Mouse (Mus musculus): ENCODE data around the gene Med25.
A peak's percentile ranks its signal among the peaks of the same experiment; 100 is the strongest.

Med25 gene

DNA sequence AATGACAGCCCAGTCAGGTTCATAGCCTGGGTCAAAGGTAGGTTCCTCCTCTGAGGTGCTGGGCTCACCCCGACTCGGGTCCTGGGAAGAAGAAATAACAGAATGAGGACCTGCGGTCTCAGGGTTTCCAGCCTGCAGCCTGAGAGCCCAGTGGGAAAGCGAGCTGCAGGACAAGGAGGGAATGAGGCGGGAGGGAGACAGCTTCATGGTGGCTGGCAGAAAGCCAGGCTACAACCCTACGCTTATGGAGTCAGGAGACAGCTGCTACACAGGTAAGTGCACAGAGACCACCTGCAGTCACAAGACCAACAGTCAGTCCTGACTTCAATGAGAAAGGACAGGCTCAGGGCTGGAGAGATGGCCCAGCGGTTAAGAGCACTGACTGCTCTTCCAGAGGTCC is 45.7 kb downstream of the Med25 start:
- DNase-seq: no peak

DNA sequence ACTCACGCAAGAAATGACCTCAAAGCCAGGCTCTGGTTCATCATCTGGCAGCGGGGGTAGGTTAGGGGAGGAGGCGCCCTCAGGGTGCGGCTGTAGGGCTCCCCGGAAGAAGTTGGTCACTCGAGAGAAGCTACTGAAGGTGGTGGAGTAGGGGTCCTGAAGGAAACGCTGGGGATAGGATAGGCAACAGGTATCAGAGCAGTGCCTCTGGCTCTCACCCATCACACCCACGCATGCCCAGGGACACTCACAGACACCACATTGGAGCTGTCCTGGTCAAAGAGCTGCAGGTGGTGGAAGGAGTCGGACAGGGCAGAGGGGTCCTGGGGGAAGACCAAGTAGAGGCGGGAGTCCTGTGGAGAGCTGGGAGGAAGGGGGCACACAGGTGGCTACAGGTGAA is 47.5 kb downstream of the Med25 start:
- no peak for DNase-seq

DNA sequence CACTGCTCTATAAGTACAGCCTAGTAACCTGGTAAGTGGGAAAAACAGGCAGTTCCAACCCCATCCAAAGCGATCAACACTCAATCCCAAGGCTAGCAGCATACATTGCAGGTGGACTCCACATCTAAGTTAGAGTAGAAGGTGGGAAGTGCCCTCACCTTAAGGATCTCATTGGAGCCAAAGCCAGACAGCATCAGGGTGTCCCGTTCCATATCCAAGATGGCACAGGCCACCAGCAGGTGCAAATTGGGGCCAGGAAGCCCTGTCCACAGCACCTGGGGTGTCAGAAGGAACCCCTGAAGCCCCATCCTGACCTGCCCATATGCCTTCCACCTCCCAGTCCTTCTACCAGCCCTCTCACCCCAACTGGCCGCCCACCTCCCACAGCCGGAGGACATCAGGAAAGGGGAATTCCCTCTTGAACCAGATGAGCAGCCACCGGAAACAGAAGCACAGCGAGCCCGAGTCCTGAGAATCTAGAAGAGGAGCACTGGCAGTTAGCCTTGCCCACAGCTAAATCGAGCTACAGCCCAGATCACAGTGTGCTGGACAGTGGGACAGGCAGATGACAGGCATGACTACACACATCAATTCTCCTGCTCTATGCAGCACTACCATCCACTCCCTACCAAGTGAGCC is 50.6 kb downstream of the Med25 start:
- DNase-seq: no peak

DNA sequence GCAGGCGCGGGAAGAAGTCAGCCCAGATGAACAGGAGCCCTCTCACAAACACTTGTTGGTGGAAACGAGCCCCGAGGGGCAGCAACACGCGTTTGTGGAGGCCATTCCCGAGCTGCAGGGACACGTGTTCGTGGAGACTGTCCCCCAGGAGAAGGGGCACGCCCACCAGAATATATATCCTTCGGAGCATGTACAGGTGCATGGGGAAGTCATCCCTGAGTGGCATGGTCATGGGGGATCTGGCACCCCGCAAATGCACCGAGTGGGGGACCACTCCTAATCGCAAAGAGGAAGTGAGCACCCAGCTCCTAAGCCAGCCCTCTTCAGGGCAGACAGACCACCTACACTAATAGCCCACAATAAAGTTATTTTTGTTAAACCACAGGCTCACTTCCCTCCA is 52.1 kb downstream of the Med25 start:
- DNase-seq: no peak

DNA sequence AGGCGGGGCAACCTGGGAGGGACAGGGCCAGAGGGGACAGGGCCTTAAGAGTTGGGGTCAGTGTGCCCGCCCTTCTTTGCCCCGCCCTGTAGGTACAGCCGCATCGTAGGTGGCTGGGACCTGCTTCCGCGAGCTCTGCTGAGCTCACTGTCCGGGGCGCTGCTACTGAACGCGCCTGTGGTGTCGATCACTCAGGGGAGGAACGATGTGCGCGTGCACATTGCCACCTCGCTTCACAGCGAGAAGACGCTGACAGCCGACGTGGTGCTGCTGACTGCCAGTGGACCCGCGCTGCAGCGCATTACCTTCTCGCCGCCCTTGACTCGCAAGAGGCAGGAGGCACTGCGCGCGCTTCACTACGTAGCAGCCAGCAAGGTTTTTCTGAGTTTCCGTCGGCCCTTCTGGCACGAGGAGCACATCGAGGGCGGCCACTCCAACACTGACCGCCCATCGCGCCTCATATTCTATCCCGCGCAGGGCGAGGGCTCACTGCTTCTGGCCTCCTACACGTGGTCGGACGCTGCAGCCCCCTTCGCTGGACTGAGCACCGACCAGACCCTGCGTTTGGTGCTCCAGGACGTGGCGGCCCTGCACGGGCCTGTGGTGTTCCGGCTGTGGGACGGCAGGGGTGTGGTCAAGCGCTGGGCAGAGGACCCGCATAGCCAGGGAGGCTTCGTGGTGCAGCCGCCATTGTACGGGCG is 52.9 kb downstream of the Med25 start:
- DNase-seq: peak; percentile 63 to 76

DNA sequence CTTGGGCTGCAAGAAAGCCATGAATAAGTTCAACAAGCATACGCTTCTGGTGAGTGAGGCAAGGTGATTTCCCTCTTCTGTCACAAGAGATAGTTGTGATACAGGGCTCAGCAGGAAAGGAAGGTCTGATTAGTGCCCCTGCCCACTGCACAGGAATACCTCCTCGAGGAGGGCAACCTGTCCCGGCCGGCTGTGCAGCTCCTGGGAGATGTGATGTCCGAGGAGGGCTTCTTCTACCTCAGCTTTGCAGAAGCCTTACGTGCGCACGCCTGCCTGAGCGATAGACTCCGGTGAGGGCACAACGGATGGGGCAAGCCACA is 53.4 kb downstream of the Med25 start:
- DNase-seq: no peak

DNA sequence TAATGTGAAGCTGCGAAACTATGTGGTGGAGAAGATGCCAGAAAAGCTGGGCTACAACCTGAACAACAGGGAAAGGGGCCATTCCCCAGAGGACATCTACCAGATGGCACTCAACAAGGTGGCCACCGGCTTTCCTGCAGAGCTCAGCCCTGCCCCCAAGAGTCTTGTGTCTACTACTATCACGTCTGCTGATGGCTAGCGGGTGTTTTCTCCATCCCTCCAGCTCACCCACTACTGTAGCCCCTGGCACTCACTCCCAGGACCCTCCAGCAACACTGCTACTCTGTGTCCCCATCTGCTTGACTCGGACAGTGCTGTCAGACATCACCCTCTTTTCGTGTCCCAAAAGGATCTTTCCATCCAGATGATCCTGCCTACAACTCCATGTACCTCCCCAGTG is 54.4 kb downstream of the Med25 start:
- no peak for DNase-seq

DNA sequence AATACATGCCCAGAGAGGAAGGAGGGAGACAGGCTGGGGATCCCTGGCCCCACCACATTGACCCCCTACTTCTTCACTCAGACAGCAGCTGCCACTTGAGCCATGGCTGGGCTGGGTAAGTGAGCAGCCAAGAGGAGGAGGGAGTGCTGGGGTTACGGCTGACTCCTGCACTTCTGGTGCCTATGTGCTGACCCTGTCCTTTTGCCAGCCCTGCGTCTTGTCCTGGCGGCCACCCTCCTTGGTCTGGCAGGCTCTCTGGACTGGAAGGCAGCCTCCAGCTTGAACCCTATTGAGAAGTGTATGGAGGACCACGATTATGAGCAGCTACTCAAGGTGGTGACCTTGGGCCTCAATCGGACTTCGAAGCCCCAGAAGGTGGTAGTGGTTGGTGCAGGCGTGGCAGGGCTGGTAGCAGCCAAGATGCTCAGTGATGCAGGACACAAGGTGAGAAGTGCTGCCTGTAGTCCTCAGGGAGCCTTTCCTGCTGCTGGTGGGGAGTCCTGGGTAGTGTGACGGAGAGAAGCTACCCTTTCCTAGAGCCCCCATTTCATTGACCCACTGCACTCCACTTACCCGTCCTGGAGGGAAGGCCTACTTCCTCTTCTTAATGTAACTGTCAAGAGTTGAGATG is 56.0 kb downstream of the Med25 start:
- DNase-seq: no peak

DNA sequence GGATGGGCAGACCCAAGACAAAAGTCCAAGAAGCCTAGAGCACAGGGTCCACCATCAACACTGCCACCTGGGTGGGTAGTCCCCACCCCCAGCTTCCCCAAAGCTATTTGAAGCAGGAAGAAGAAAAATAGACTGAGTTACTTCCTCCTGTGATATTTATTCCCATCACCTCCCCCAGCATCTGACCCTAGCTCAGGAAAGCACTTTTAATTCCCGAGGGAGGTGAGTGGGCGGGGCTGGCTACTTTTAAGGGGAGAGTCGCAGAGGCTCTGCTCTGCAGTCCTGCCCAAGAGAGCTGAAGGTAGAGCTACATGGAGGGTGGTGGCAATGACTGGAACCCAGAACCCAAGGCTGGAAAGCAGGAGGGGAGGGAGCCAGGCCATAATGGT is 56.5 kb downstream of the Med25 start:
- peak; percentile 39 to 55 for DNase-seq

DNA sequence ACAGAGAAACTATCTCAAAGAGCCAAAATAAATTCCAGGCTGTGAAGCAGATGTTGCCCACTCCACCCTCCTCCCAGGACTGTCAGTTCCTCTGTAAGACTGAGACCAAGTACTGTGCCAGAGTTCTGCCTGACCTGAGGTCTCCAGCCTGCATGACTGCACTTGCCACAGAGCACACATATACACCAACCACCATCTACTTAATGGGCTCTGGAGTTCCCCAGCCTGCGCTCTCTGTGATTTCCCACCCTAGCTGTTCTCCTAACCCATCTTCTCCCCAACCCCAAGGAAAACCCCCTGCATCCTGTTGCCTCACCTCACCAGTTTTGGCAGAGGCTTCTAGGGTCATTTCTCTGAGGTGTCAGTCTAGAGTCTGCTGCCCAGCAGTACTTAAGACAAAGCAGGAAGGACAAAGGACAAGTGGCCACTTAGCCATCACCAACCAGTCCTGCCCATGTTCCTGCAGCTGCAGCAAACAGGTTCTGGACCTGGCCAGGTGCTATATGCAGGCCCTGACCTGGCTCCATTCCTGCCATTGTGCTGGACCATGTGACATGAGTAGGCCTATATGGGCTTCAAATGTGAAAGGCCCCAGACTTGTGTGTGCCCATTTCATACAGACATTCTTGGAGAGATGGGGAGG is 57.0 kb downstream of the Med25 start:
- DNase-seq: no peak

DNA sequence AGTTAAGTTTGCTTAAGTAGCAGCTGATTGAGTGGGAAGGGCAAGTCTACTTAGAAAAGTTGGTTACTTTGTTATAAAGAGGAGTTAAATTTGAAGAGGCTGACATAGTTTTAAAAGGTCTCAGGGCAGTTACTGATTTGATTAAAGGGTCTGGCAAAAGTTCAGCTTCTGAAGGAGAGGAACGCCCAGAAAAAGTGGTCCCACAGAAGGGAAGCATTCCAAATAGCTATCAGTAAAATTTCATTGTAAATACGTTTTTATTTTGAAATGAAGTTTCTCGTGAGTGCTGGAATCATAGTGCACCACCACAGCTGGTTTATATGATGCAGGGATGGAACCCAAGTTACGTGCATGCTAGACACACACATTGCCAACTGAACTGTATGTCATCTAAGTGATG is 59.7 kb downstream of the Med25 start:
- no peak for DNase-seq

DNA sequence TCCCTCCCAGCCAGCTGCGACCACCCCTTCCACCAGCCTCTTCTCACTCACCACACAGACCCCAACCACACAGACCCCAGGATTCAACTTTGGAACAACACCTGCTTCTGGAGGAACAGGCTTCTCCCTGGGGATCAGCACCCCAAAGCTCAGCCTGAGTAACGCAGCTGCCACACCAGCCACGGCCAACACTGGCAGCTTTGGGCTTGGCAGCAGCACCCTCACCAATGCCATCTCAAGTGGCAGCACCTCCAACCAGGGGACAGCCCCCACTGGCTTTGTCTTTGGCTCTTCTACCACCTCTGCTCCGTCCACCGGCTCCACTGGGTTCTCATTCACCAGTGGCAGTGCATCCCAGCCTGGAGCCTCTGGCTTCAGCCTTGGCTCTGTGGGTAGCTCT is 63.8 kb downstream of the Med25 start:
- DNase-seq: no peak

DNA sequence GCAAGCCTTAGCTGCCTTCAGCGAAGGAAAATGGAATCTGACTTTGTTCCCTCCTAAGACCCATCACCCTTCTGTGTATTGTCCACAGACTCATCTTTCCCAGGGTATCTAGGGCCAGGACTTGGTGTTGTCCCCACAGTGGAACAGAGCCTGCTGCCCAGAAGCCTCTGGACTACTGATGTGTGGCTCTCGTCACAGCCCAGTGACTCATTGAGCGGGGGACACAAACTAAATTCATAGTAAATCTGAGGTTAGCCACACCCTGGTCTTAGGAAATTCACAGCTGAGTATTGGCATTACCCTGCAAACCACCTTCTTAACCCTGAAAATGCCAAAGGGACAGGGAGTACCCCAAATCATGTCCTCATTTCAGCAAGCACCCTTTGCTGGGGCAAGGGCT is 65.7 kb downstream of the Med25 start:
- no peak for DNase-seq

Data from kidney, postnatal 4 days (tissue).